In the genomic region with DNA sequence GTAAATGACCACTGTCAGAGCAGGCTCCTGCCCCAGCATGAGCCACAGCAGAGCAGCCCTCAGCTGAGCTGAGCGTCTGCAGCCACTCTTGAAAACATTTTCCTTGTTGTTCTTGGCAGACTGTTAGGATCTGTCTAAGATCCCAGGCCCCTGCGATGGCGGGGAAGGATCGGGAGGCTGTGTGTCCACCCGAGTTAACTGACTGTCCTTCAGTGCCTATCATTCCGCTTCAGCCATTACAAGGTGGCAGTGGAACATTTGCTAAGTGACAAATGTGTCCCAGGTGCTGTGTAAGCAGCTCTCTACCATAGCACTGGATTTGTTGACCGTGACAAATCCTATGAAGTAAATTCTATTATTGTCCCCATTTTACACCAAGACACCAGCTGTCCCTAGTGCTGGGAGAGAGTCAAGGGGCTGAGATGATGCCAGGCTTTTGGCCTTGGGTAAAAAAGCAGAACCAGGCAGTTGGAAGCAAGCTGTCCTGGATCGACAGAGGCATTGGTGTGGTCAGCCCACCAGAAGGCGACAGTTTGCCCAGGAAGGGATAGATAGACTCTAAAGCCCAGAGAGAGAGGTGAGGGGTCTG, we compare ENCODE assay signal across 14 mouse cellular contexts. TPM values are rescaled to one million over a fixed set of nuclear protein-coding genes. Genes with fewer than 3 reads are reported as not detected.
DNase-seq lines count a peak whose midpoint lies in the region; ATAC-seq and TF ChIP-seq lines count a peak whose summit lies in the region.
"Had no signal": no experiment of that assay in that cellular context is flagged by ENCODE, and none has a peak within 500 bp of the region (broad histone marks: within the 10 kb centered on the region; RNA-seq: fewer than 3 reads in every experiment).

No protein-coding gene starts in this region.

- no peak overlapping the region for H3K4me2 ChIP-seq in midbrain, embryonic 16.5 days (ENCODE audit: low read length)

- H3K27ac ChIP-seq in midbrain, embryonic 10.5 days (replicated peaks) = 0 out of 2 replicates have a peak overlapping the region, but pooled peaks have one; percentile 23
- no peak overlapping the region for H3K27ac ChIP-seq in midbrain, embryonic 16.5 days (ENCODE audit: low read length)
- peak overlapping the region; percentile 74 for H3K27ac ChIP-seq in cortical plate, adult 2 months (ENCODE audit: insufficient read depth, low read length)
- peak overlapping the region; percentile 89 for H3K27ac ChIP-seq in olfactory bulb, adult 2 months (ENCODE audit: insufficient read depth, low read depth, low read length)

- intact Hi-C loops in heart, postnatal 25 days (cut with DNase I) = no loop called here

- no peak overlapping the region for H3K4me3 ChIP-seq in midbrain, embryonic 10.5 days
- H3K4me3 ChIP-seq in midbrain, embryonic 16.5 days (ENCODE audit: low read depth, low read length) = no peak overlapping the region
- H3K4me3 ChIP-seq in cortical plate, adult 2 months (ENCODE audit: insufficient read depth, low read length) = no peak overlapping the region
- no peak overlapping the region for H3K4me3 ChIP-seq in olfactory bulb, adult 2 months (ENCODE audit: insufficient read depth, low read depth, low read length)
- H3K4me3 ChIP-seq: megakaryocyte, embryonic 14.5 days had no signal

- TF ChIP-seq POLR2A in cortical plate, adult 2 months (IDR thresholded peaks at IDR 0.05; ENCODE audit: extremely low read depth, insufficient read depth, low read length) = no peak
- no peak for TF ChIP-seq POLR2A in olfactory bulb, adult 2 months (IDR thresholded peaks at IDR 0.05; ENCODE audit: insufficient read depth, low read depth, low read length)

- H3K4me1 ChIP-seq in midbrain, embryonic 10.5 days = peaks cover 14% of the 10 kb centered on the region
- H3K4me1 ChIP-seq in midbrain, embryonic 16.5 days (ENCODE audit: control insufficient read depth, insufficient read depth, low read length) = no peaks in the 10 kb centered on the region
- peaks cover 28% of the 10 kb centered on the region for H3K4me1 ChIP-seq in cortical plate, adult 2 months (ENCODE audit: control insufficient read depth, insufficient read depth, low read length)
- H3K4me1 ChIP-seq in olfactory bulb, adult 2 months (ENCODE audit: control insufficient read depth, insufficient read depth, low read length) = peaks cover 44% of the 10 kb centered on the region

- ATAC-seq in midbrain, embryonic 16.5 days = no peak
- ATAC-seq: forebrain, embryonic 14.5 days; intestine, postnatal 0 days had no signal

- no peaks in the 10 kb centered on the region for H3K36me3 ChIP-seq in midbrain, embryonic 10.5 days
- H3K36me3 ChIP-seq in midbrain, embryonic 16.5 days (ENCODE audit: control insufficient read depth, insufficient read depth, low read length) = no peaks in the 10 kb centered on the region

- H3K9ac ChIP-seq in midbrain, embryonic 16.5 days (ENCODE audit: low read depth, low read length) = no peak overlapping the region

- peak; percentile 26 to 47 for DNase-seq in heart, adult 9 months (ENCODE audit: low spot score in 2 of 2)
- no peak for DNase-seq in heart, postnatal 25 days (ENCODE audit: low spot score)
- DNase-seq in midbrain, embryonic 10.5 days (ENCODE audit: low spot score) = no peak
- no peak for DNase-seq in Muller cell, postnatal 12 days (ENCODE audit: inconsistent ontology term)
- no peak for DNase-seq in B cell, adult 2 months
- DNase-seq: right cerebral cortex, adult 18-20 months had no signal

- no peaks in the 10 kb centered on the region for H3K27me3 ChIP-seq in midbrain, embryonic 10.5 days (ENCODE audit: low read depth, poor library complexity, severe bottlenecking)
- H3K27me3 ChIP-seq in midbrain, embryonic 16.5 days (ENCODE audit: control insufficient read depth, insufficient read depth, low read depth, low read length) = no peaks in the 10 kb centered on the region
- H3K27me3 ChIP-seq: CH12.LX; megakaryocyte, embryonic 14.5 days had no signal

- WGBS in midbrain, embryonic 10.5 days = 66% methylated on average over 9 of the region's 9 CpGs
- 51% methylated on average over 9 of the region's 9 CpGs for WGBS in midbrain, embryonic 16.5 days
- WGBS in olfactory bulb, adult 2 months = 73% methylated on average over 9 of the region's 9 CpGs

- H3K9me3 ChIP-seq in midbrain, embryonic 10.5 days (replicated peaks) = no peaks in the 10 kb centered on the region
- no peaks in the 10 kb centered on the region for H3K9me3 ChIP-seq in midbrain, embryonic 16.5 days (replicated peaks; ENCODE audit: control insufficient read depth, low read length, poor library complexity, severe bottlenecking)
- H3K9me3 ChIP-seq: megakaryocyte, embryonic 14.5 days had no signal

- no peak for TF ChIP-seq CTCF in cortical plate, adult 2 months (IDR thresholded peaks at IDR 0.05; ENCODE audit: extremely low read depth, insufficient read depth, low read length)
- TF ChIP-seq CTCF in olfactory bulb, adult 2 months (IDR thresholded peaks at IDR 0.05; ENCODE audit: insufficient read depth, low read depth, low read length) = no peak

RNA-seq across cellular contexts. Expression of a gene that starts 46.6 kb away (rescaled TPM):
- total RNA-seq in heart, postnatal 25 days (2021) = 100 to 1,000 TPM; 279 to 317 TPM
- 1.6 and 3.0 TPM in 2 replicates for polyA plus RNA-seq in midbrain, embryonic 10.5 days (2016; fragmentation: Nextera tagmentation; extraction: Ambion mirVana)
- polyA plus RNA-seq in midbrain, embryonic 16.5 days (2015; fragmentation: Nextera tagmentation; extraction: Ambion mirVana) = 0.80 and 0.85 TPM in 2 replicates
- 48.2 and 50.9 TPM in 2 replicates for polyA plus RNA-seq in cortical plate, adult 2 months (2012; rRNA removed)
- not detected in 2 replicates for polyA plus RNA-seq in olfactory bulb, adult 2 months (2012; ENCODE audit: insufficient read depth, insufficient read length, low replicate concordance, missing spikeins)
- polyA plus RNA-seq: liver, adult 2 months had no signal

RNA-seq across cellular contexts. Expression of a gene that starts 53.1 kb away (rescaled TPM):
- 10 to 100 TPM; 21.4 to 22.2 TPM for total RNA-seq in heart, postnatal 25 days (2021)
- 127 and 133 TPM in 2 replicates for polyA plus RNA-seq in midbrain, embryonic 10.5 days (2016; fragmentation: Nextera tagmentation; extraction: Ambion mirVana)
- polyA plus RNA-seq in midbrain, embryonic 16.5 days (2015; fragmentation: Nextera tagmentation; extraction: Ambion mirVana) = 70.2 and 75.7 TPM in 2 replicates
- polyA plus RNA-seq in cortical plate, adult 2 months (2012; rRNA removed) = 52.6 and 58.9 TPM in 2 replicates
- polyA plus RNA-seq in olfactory bulb, adult 2 months (2012; ENCODE audit: insufficient read depth, insufficient read length, low replicate concordance, missing spikeins) = not detected in 2 replicates

RNA-seq across cellular contexts. Expression of a gene that starts 53.2 kb away (rescaled TPM):
- total RNA-seq in heart, postnatal 25 days (2021) = 10 to 100 TPM; 14.5 to 15.1 TPM
- polyA plus RNA-seq in midbrain, embryonic 10.5 days (2016; fragmentation: Nextera tagmentation; extraction: Ambion mirVana) = 62.8 and 63.6 TPM in 2 replicates
- 24.9 and 31.5 TPM in 2 replicates for polyA plus RNA-seq in midbrain, embryonic 16.5 days (2015; fragmentation: Nextera tagmentation; extraction: Ambion mirVana)
- polyA plus RNA-seq in cortical plate, adult 2 months (2012; rRNA removed) = 13.7 and 14.7 TPM in 2 replicates
- not detected in 2 replicates for polyA plus RNA-seq in olfactory bulb, adult 2 months (2012; ENCODE audit: insufficient read depth, insufficient read length, low replicate concordance, missing spikeins)

Comparison
In these comparisons a context has a peak if more than half of its experiments do, and no peak if none do; other contexts are left out.
1. DNase-seq: peak in heart, adult 9 months (2 of 2); none in heart, postnatal 25 days (single experiment), midbrain, embryonic 10.5 days (single experiment), Muller cell, postnatal 12 days (single experiment) and B cell, adult 2 months (0 of 2).